ENCODE assay signal across 13 mouse cellular contexts in genomic region chr4:119879671-119880070, GRCm38 (mm10).
"Had no signal": no experiment of that assay in that cellular context is flagged by ENCODE, and none has a peak within 500 bp of the region (broad histone marks: within the 10 kb centered on the region; RNA-seq: fewer than 3 reads in every experiment).

No protein-coding gene starts in this region.

- H3K27me3 ChIP-seq: limb, embryonic 13.5 days; liver, embryonic 15.5 days; midbrain, embryonic 15.5 days had no signal

- H3K4me2 ChIP-seq: limb, embryonic 13.5 days; liver, embryonic 15.5 days; midbrain, embryonic 15.5 days had no signal

- H3K4me1 ChIP-seq: liver, embryonic 15.5 days; midbrain, embryonic 15.5 days had no signal

- H3K9ac ChIP-seq: limb, embryonic 13.5 days; liver, embryonic 15.5 days; midbrain, embryonic 15.5 days had no signal

- H3K36me3 ChIP-seq: limb, embryonic 13.5 days; liver, embryonic 15.5 days; midbrain, embryonic 15.5 days had no signal

- ATAC-seq: inflammation-experienced regulatory T-cells, adult 6 months; intestine, postnatal 0 days; lung, postnatal 0 days; midbrain, embryonic 15.5 days had no signal

- H3K4me3 ChIP-seq: limb, embryonic 13.5 days; liver, embryonic 15.5 days; midbrain, embryonic 15.5 days had no signal

- DNase-seq: kidney, adult 8-10 months; kidney, postnatal 36 days; lung, adult 2 months; lung, postnatal 36 days; right cerebral cortex, adult 18-20 months; thymus, postnatal 36 days had no signal

- H3K9me3 ChIP-seq: limb, embryonic 13.5 days; liver, embryonic 15.5 days; midbrain, embryonic 15.5 days had no signal

- H3K27ac ChIP-seq: kidney, postnatal 0 days; limb, embryonic 13.5 days; liver, embryonic 15.5 days; midbrain, embryonic 15.5 days had no signal
